Mouse (Mus musculus) testis, adult 2 months (tissue): ENCODE data around the gene Ankrd65. TPM values are rescaled to one million over a fixed set of nuclear protein-coding genes. Genes with fewer than 3 reads are reported as not detected.

Source experiments
- H3K27ac ChIP-seq: fragments of 200-500 bp; 2 replicates; pipeline ENCODE4 v1.5.1; 2012; ENCODE audit warnings: low read depth, low read length; ENCODE audit not compliant: control insufficient read depth, insufficient read depth
- H3K27me3 ChIP-seq: fragments of 200-500 bp; 2 replicates; pipeline ENCODE4 v1.6.1; 2012; ENCODE audit warnings: mild to moderate bottlenecking, low read length, moderate library complexity; ENCODE audit not compliant: control insufficient read depth, insufficient read depth
- H3K36me3 ChIP-seq: fragments of 200-500 bp; 2 replicates; pipeline ENCODE4 v1.6.1; 2012; ENCODE audit warnings: mild to moderate bottlenecking, low read length; ENCODE audit not compliant: control insufficient read depth, insufficient read depth
- H3K4me1 ChIP-seq: fragments of 200-500 bp; 2 replicates; pipeline ENCODE4 v1.6.1; 2012; ENCODE audit warnings: low read length; ENCODE audit not compliant: control insufficient read depth, insufficient read depth
- H3K4me3 ChIP-seq: fragments of 200-500 bp; 2 replicates; pipeline ENCODE4 v1.5.1; 2012; ENCODE audit warnings: low read depth, mild to moderate bottlenecking, low read length, moderate library complexity, mixed read lengths; ENCODE audit not compliant: control insufficient read depth
- CTCF ChIP-seq: fragments of 200-500 bp; IDR thresholded peaks from 2 replicates; pipeline ENCODE4 v1.5.1; 2012; ENCODE audit warnings: low read depth, mild to moderate bottlenecking, inconsistent platforms, low read length, moderate library complexity; ENCODE audit not compliant: control insufficient read depth, insufficient read depth, insufficient replicate concordance
- POLR2A ChIP-seq: fragments of 200-500 bp; IDR thresholded peaks from 2 replicates; pipeline ENCODE4 v1.6.1; 2012; ENCODE audit warnings: low read depth, mild to moderate bottlenecking, inconsistent platforms, low read length, moderate library complexity; ENCODE audit not compliant: control insufficient read depth
- polyA plus RNA-seq: library from polyadenylated mRNA; depleted of rRNA; stranded (reverse); fragments of >200 nt; gene quantifications from 2 replicates; pipeline ENCODE4 v1.2.3, GENCODE M21; 2012

Ankrd65 gene
- polyA plus RNA-seq, 1 experiment = 0.27 TPM

DNA sequence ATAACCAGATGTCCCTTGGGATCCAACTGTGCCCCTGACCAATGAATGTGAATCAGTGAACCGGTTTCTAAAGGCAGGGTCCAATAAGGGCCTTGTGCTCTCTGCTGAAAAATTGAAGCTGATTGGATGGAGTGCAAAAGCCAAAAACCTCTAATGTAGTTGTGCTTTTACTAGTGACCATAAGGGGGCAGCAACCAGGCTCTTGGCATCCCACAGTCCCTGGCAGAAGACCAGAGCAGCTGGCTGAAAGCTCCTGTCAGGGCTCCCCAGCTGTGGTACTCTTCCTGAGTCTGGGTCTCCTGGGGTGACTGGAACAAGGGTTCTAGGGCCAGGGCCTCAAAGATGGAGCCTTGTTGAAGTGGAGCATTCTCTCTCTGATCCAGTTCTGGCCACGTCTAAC lies 43.6 kb downstream of the Ankrd65 start:
- TF ChIP-seq CTCF (peak; percentile 36; the same call in 1 of the 2 replicates), POLR2A (no peak)
- no peaks in the 10 kb centered on the region for H3K27me3 ChIP-seq
- no peaks in the 10 kb centered on the region for H3K36me3 ChIP-seq
- H3K4me1 ChIP-seq = peaks cover 7% of the 10 kb centered on the region
- H3K4me3 ChIP-seq = no peak overlapping the region
- H3K27ac ChIP-seq = no peak overlapping the region

DNA sequence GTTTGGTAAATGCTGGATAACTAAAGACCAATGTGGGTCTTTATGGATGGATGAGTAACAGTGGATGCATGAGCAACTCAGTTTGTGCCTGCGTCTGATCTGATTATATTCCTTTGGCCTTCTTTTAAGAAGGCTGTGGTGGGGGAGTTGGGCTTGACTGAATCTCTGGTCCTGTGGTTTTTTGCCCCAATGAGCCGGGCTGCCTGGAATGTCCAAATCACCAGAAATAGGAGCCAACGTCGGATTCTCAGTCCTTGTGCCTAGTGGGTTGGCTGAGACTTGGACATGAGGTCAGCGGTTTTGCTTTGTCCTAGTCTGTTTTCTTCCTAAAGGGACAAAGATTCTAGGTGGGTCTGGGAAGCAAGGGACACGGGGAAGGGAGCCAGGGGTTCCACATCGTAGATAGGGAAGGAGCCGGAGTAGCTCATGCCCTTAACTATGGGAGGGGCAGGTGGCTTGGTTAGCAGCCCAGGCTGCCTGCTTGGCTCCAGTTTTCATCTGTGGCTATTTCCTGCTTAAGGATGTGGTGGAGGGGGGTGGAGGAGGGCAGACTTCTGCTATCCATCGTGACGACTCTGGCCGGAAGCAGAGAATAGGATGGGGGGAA lies 47.3 kb downstream of the Ankrd65 start:
- peak overlapping the region; percentile 63 for H3K27ac ChIP-seq
- no peaks in the 10 kb centered on the region for H3K36me3 ChIP-seq
- H3K4me1 ChIP-seq = peaks cover 22% of the 10 kb centered on the region
- TF ChIP-seq POLR2A (no peak), CTCF (no peak)
- no peak overlapping the region for H3K4me3 ChIP-seq
- no peaks in the 10 kb centered on the region for H3K27me3 ChIP-seq

DNA sequence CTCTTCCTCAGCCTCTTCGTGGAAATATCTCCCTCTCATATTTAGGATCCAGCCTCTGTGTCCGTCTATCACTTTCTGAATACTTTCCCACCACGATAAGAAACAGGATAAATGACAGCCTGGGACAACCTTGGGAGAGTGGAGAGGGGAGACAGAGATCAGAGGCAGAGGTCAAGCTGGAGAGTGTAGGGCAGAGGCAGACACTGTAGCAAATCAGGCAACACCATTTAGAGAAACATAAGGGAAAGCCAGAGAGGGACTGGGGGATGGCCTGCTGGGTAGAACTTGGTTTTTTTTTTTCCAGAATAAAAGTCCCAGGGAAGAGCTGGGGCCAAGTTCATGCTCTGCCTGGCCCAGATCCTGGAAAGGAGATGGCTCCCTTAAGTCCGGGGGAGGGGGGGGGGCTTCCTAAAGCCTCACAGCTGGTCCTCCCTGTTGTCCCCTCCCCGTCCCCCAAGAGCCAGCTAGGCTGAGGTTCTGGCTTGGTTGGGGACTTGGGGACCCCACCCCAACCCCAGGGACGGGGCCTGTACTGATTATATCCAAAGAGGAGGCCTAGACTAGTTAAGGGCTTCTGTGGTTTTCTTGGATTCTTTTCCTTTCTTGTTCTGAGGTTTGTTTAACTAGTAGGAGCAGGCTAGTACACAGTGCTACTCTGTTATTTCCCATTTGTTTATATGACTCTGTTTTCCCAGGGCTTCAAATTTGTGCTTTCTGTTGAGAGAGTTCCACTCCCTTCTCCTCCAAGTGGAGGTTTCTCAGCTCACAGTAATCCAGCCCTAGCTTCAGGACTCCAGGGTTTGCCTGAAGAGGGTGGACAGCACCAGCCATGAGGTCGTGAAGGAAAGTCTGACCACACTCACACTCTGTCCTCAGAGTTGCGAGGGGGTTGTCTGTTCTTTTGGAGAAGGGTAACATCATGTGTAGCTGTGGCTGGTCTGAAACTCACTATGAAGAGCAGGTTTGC lies 48.2 kb downstream of the Ankrd65 start:
- peaks cover 22% of the 10 kb centered on the region for H3K4me1 ChIP-seq
- no peak overlapping the region for H3K4me3 ChIP-seq
- no peaks in the 10 kb centered on the region; the same call in 1 of the 2 replicates for H3K36me3 ChIP-seq
- no peaks in the 10 kb centered on the region for H3K27me3 ChIP-seq
- TF ChIP-seq CTCF = no peak
- TF ChIP-seq POLR2A = no peak
- peak overlapping the region; percentile 63 for H3K27ac ChIP-seq

DNA sequence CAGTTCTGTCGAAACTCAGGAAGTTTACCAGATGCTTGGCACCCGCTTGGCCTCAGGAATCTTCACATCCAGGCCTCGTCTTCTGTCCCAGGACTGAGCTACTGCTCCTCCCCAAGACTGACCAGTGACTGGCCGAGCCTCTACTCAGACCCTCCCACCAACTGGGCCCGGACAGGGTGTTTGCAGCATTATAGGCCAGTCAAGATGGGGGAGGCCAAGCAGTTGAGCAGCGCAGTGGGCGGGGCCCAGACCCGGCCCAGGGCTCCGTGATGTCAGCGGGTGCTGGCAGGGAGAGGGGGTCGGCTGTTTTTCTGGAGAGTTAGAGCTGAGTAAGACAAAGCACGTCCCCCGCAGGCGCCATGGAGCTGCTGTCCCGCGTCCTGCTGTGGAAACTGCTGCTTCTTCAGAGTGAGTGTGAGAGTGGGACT lies 49.3 kb downstream of the Ankrd65 start, which contains the start of gene Mxra8:
Gene Mxra8 (plus strand): TSS at position 198 of the 428 bp plus-strand sequence.
- H3K27ac ChIP-seq = peak within 1 kb of the TSS; percentile 64
- peak within 1 kb of the TSS; percentile 58 for H3K4me3 ChIP-seq

DNA sequence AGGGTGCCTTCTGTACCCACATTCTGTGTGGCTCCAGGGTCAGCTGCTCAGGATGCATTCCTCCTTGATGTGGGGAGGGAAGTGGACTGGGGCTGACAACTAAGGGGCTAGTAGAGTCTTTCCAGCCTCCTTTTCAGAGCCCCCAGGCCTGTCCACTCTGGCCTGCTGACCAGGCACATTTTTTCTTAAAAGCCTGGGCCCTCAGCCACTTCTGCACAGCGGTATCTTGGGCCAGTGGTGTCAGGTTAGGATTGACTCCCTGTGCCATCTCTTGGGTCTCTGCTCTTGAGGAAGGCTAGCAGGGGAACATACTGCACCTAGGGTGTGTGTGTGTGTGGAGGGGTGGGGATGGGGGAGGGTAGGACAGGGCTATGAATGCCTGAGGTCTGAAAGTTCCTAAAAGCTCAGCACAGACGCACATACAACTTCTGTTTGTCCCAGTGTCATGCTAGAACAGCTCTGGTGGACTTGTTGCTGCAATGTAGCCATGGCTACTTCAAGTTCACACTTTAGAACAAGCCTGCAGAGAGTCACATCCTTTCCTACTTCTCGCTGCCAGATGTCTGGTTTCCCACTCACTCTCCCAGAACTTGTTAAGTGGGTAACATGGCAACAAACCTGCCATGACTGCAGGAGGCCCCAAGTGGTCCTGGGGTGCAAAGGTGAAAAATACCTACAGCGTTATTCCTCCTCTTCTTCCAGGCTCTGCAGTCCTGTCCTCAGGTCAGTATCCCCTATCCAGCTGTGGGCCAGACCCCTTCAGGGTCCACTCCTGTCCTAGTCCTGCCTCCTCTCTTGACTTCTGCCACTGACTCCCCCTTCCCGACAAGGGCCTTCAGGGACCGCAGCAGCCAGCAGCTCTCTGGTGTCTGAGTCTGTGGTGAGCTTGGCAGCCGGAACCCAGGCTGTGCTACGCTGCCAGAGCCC lies 50.1 kb downstream of the Ankrd65 start:
- H3K4me1 ChIP-seq = peaks cover 22% of the 10 kb centered on the region
- H3K27ac ChIP-seq = peak overlapping the region; percentile 64
- H3K4me3 ChIP-seq = peak overlapping the region; percentile 58
- TF ChIP-seq CTCF (no peak), POLR2A (no peak)
- H3K27me3 ChIP-seq = no peaks in the 10 kb centered on the region
- H3K36me3 ChIP-seq = no peaks in the 10 kb centered on the region; the same call in 1 of the 2 replicates

More for the DNA sequence above, 49.3 kb downstream of the Ankrd65 start, which contains the start of gene Mxra8:
- H3K4me1 ChIP-seq = peaks cover 22% of the 10 kb centered on the region
- no peaks in the 10 kb centered on the region for H3K27me3 ChIP-seq
- H3K36me3 ChIP-seq = no peaks in the 10 kb centered on the region; the same call in 1 of the 2 replicates
- TF ChIP-seq POLR2A = no peak
- TF ChIP-seq CTCF = no peak

DNA sequence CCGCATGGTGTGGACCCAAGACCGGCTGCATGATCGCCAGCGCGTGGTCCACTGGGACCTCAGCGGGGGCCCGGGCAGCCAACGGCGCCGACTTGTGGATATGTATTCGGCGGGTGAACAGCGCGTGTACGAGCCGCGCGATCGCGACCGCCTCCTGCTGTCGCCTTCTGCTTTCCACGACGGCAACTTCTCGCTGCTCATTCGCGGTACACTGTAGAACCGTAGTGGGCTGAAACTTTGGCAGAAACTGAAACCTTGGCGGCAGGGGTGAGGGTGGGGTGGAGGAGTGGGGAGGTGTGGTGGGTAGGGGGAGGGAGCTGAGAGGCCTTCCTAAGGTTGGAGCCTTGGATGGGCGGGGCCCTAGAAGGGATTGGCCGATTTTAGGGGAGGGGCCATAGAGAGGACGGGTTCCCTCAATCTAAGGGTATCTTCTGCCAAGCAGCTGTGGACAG lies 50.8 kb downstream of the Ankrd65 start:
- Histone ChIP-seq H3K4me1 (peaks cover 22% of the 10 kb centered on the region), H3K27ac (peak overlapping the region; percentile 19; the same call in 1 of the 2 replicates), H3K36me3 (no peaks in the 10 kb centered on the region; the same call in 1 of the 2 replicates), H3K27me3 (no peaks in the 10 kb centered on the region), H3K4me3 (peak overlapping the region; percentile 58)
- TF ChIP-seq CTCF = no peak
- TF ChIP-seq POLR2A = peak; percentile 46; the same call in 1 of the 2 replicates
